Mouse (Mus musculus) thymus, adult 2 months (tissue): ENCODE measurements around the gene Ramp3. TPM values are rescaled to one million over a fixed set of nuclear protein-coding genes. Genes with fewer than 3 reads are reported as not detected.
"Not testable (repeated sequence)": the region's sequence is repeated elsewhere in the genome, so short reads cannot be mapped to it uniquely, and the experiment has no call there.

Experiments
- DNase-seq: peaks from one replicate; pipeline ENCODE4 v3.0.0; 2021
- H3K27ac ChIP-seq: fragments of 200-500 bp; 2 replicates; pipeline ENCODE4 v1.5.1; 2012; ENCODE audit warnings: low read length, control low read depth; ENCODE audit not compliant: control insufficient read depth, insufficient read depth
- H3K27me3 ChIP-seq: fragments of 200-500 bp; 2 replicates; pipeline ENCODE4 v1.6.1; 2012; ENCODE audit warnings: mild to moderate bottlenecking, low read length, moderate library complexity, mixed read lengths; ENCODE audit not compliant: control insufficient read depth, insufficient read depth
- H3K36me3 ChIP-seq: fragments of 200-500 bp; 2 replicates; pipeline ENCODE4 v1.6.1; 2012; ENCODE audit warnings: mild to moderate bottlenecking, low read length, moderate library complexity; ENCODE audit not compliant: control insufficient read depth, insufficient read depth
- H3K4me1 ChIP-seq: fragments of 200-500 bp; replicated peaks from 2 replicates; pipeline ENCODE4 v1.6.1; 2012; ENCODE audit warnings: low read length; ENCODE audit not compliant: control insufficient read depth, insufficient read depth
- H3K4me3 ChIP-seq: fragments of 200-500 bp; 2 replicates; pipeline ENCODE4 v1.5.1; 2012; ENCODE audit warnings: mild to moderate bottlenecking, low read length, control low read depth, moderate library complexity; ENCODE audit not compliant: control insufficient read depth, insufficient read depth
- CTCF ChIP-seq: fragments of 200-500 bp; IDR thresholded peaks from 2 replicates; pipeline ENCODE4 v1.5.1; 2012; ENCODE audit warnings: mild to moderate bottlenecking, control low read depth, low read length, moderate library complexity, borderline replicate concordance; ENCODE audit not compliant: control insufficient read depth, poor library complexity, insufficient read depth; ENCODE audit errors: extremely low read depth
- POLR2A ChIP-seq: fragments of 200-500 bp; IDR thresholded peaks from 2 replicates; pipeline ENCODE4 v1.6.1; 2012; ENCODE audit warnings: mild to moderate bottlenecking, low read length, control low read depth, moderate library complexity; ENCODE audit not compliant: control insufficient read depth, poor library complexity, insufficient read depth; ENCODE audit errors: extremely low read depth
- WGBS: fragments of 180-500 bp; shearing (Covaris S2); methylation state at CpG from one replicate; pipeline ENCODE4 v1.1.7; 2018; 5-methylcytosine and 5-hydroxymethylcytosine counted together
- polyA plus RNA-seq: library from polyadenylated mRNA; depleted of rRNA; stranded (reverse); fragments of >200 nt; gene quantifications from 2 replicates; pipeline ENCODE4 v1.2.3, GENCODE M21; 2012

The Ramp3 gene
- polyA plus RNA-seq, 1 experiment, result 9.0 TPM

DNA sequence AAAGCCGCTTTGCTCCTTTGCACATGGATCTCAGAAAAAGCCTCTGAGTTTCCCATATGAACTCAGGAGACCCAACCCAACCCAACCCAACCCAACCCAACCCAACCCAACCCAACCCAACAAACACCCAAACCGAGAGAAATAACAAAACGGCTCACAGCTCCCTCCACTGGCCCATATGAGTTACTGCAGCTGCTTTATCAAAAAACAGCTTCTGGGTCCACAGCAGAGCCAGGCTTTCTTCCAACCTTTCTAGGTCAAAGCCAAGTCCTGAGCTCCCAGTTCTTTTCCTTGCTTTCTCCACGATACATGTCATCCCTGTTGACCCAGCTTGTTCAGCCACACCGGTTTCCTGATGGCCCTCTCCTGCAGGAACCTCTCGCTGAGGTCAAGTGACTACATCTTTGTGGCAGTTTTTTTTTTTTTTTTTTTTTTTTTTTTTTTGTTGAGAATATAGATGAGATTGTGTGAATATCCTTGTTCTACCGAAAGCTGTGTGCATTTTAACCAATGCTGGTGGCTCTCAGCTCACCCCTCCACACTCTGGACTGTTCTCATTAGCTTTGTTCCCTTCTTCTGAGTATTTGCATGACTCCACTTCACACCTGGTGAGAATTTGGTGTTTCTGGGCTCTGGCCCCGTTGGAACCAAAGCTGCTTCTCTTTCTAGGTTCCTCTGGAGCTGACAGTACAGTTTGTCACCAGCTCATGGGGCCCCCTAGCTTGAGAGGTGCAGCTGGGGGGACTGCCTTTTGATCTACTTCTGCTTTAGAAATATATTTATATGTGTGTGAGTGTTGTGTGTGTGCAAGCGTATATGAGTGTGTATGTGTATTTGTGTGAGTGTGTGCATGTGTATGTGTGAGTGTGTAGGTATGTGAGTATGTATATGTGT lies 10.2 kb upstream of the Ramp3 start:
- H3K4me3 ChIP-seq, result no peak overlapping the region
- H3K27me3 ChIP-seq, result no peaks in the 10 kb centered on the region
- H3K27ac ChIP-seq, result no peak overlapping the region
- TF ChIP-seq POLR2A, result no peak
- TF ChIP-seq CTCF, result no peak
- H3K36me3 ChIP-seq, result no peaks in the 10 kb centered on the region
- 50% methylated on average over 9 of the region's 9 CpGs for whole genome bisulfite sequencing
- peaks cover 7% of the 10 kb centered on the region for H3K4me1 ChIP-seq
- DNase-seq, result no peak

DNA sequence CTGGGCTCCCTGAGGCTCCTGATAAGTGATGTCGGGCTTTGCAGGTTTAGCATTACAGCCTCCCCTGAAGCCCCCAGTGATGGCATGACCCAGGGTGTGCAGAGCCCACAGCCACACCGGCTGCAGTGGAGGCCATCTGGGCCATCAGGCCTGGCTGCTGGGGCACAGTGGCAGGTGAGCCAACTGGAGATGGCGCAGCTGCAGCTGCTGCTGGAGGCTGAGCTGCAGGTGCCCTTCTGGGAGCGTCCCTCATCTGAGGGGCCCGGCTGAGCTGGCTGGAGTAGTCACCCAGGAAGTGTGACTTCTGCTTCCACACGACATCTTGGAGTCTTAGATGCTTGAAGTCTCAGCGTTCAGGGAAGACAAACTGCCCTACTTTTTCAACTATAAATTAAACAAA lies 7.8 kb upstream of the Ramp3 start:
- Histone ChIP-seq H3K36me3 (no peaks in the 10 kb centered on the region), H3K27me3 (no peaks in the 10 kb centered on the region), H3K4me1 (peaks cover 7% of the 10 kb centered on the region), H3K27ac (no peak overlapping the region), H3K4me3 (no peak overlapping the region)
- WGBS, result 25% methylated on average over 7 of the region's 7 CpGs
- peak; percentile 64 for DNase-seq
- TF ChIP-seq POLR2A, result no peak
- no peak for TF ChIP-seq CTCF

DNA sequence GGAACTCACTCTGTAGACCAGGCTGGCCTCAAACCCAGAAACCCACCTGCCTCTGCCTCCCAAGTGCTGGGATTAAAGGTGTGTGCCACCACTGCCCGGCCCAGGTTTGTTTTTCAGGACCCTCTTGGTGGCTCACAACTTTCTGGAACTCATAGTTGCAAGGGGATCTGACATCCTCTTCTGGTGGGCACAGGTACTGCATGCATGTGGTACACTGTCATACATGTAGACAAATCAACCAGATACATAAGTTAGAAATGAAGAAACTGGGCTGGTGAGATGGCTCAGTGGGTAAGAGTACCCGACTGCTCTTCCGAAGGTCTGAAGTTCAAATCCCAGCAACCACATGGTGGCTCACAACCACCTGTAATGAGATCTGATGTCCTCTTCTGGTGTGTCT lies 5.3 kb upstream of the Ramp3 start:
- H3K27me3 ChIP-seq, H3K4me1 ChIP-seq, H3K4me3 ChIP-seq, H3K36me3 ChIP-seq, H3K27ac ChIP-seq: not testable (repeated sequence)
- peak; percentile 40 for DNase-seq
- 79% methylated on average over 3 of the region's 3 CpGs for WGBS

DNA sequence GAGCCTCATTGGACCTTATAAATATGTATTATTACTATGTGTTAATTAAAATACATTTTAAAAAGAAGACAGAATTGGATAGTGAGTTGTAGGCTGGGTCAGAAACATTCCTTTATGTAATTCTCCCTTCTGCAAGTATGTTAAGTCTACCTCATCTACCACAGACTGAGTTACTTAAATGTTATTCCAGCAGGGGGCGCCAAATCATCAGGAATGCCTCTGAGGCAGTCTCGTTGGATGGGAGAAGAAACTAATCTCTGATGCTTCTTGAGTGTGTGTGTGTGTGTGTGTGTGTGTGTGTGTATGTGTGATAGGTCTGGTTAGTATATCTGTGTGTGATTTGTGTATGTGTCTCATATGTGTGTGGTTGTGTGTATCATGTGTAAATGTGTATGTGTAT lies 3.4 kb upstream of the Ramp3 start:
- Histone ChIP-seq H3K27me3 (no peaks in the 10 kb centered on the region), H3K36me3 (no peaks in the 10 kb centered on the region), H3K27ac (no peak overlapping the region), H3K4me3 (no peak overlapping the region), H3K4me1 (peaks cover 7% of the 10 kb centered on the region)
- WGBS, result 3% methylated on average over 2 of the region's 2 CpGs
- TF ChIP-seq POLR2A (no peak), CTCF (no peak)
- peak; percentile 83 for DNase-seq

DNA sequence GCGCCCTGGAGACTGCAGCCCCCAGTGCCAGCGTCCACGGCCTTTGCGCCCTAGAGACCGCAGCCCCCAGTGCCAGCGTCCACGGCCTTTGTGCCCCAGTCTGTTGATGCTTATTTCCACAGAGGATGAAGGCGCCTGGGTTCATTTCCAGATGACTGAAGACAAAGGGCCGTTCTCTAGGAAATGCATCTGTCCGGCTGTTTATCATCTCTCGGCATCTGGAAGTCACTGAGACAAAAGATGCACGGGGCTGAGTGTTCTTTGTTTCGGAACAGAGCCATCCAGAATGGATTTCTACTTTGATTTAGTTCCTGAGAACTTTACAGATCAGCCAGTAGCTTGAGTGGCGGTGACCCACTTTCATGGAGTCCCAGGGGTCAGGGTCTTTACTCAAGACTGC lies 2.9 kb downstream of the Ramp3 start:
- peaks cover 10% of the 10 kb centered on the region for H3K4me1 ChIP-seq
- WGBS, result 84% methylated on average over 14 of the region's 14 CpGs
- no peak for TF ChIP-seq CTCF
- no peak for TF ChIP-seq POLR2A
- H3K4me3 ChIP-seq, result no peak overlapping the region
- no peaks in the 10 kb centered on the region for H3K27me3 ChIP-seq
- H3K36me3 ChIP-seq, result no peaks in the 10 kb centered on the region
- DNase-seq, result no peak
- H3K27ac ChIP-seq, result no peak overlapping the region

DNA sequence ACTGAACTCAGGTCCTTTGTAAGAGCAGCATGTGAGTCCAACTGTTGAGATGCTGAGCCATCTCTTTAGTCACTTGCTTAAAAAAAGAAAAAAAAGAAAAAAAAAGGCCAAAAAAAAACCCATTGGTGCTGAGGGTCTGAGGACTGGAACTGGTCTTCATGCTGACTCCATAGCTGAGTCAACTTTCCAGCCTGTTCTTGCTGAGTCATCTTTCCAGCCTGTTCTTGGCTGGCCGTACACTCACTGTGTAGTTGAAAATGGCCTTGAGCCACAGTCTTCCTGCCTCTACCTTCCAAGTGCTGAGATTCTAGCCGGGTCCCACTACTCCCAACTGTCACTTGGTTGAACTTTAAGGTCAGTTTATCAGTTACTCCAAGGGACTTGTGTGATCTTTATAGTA lies 8.3 kb downstream of the Ramp3 start:
- no peak overlapping the region for H3K27ac ChIP-seq
- peaks cover 11% of the 10 kb centered on the region for H3K4me1 ChIP-seq
- 86% methylated on average over 2 of the region's 2 CpGs for WGBS
- TF ChIP-seq CTCF (no peak), POLR2A (no peak)
- H3K4me3 ChIP-seq, result no peak overlapping the region
- DNase-seq, result no peak
- H3K27me3 ChIP-seq, result no peaks in the 10 kb centered on the region
- no peaks in the 10 kb centered on the region for H3K36me3 ChIP-seq

DNA sequence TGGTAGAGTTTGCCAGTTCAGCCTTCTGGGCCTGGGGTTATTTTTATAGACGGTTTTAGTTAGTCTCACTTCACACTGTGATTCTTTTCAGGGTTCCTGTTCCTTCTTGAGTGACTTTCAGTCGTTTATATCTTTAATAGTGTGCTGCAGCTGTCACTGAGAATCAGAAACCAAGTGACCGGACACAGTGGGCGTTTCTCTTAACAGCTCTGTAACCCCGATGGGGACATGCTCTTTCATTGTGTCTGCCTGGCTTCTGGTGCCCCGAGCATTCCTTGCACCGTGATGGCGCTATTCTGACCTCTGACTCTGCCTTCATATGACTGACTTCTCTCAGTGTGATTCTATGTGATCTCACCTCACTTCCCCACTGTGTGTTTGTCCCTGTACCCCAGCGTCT lies 10.7 kb downstream of the Ramp3 start:
- peaks cover 8% of the 10 kb centered on the region for H3K4me1 ChIP-seq
- H3K4me3 ChIP-seq, result no peak overlapping the region
- no peak overlapping the region for H3K27ac ChIP-seq
- TF ChIP-seq CTCF, result no peak
- TF ChIP-seq POLR2A, result no peak
- H3K36me3 ChIP-seq, result no peaks in the 10 kb centered on the region
- H3K27me3 ChIP-seq, result no peaks in the 10 kb centered on the region
- 76% methylated on average over 9 of the region's 9 CpGs for WGBS
- DNase-seq, result no peak
